Comparison of ENCODE assay signal across 24 mouse cellular contexts in genomic region chr3:57580426-57581195, GRCm38 (mm10). TPM values are rescaled to one million over a fixed set of nuclear protein-coding genes. Genes with fewer than 3 reads are reported as not detected.
A peak's percentile ranks its signal among the peaks of the same experiment; 100 is the strongest.
DNase-seq lines count a peak whose midpoint lies in the region; ATAC-seq and TF ChIP-seq lines count a peak whose summit lies in the region.
"Had no signal": no experiment of that assay in that cellular context is flagged by ENCODE, and none has a peak within 500 bp of the region (broad histone marks: within the 10 kb centered on the region; RNA-seq: fewer than 3 reads in every experiment).

No protein-coding gene starts in this region.

- H3K9ac ChIP-seq in liver, embryonic 12.5 days, result no peak overlapping the region
- H3K9ac ChIP-seq: embryonic facial prominence, embryonic 13.5 days; embryonic facial prominence, embryonic 15.5 days; forebrain, embryonic 12.5 days had no signal

- TF ChIP-seq POLR2A in kidney, adult 2 months (IDR thresholded peaks at IDR 0.05; ENCODE audit: low read depth, low read length), result no peak

- no peaks in the 10 kb centered on the region for H3K9me3 ChIP-seq in liver, embryonic 12.5 days (replicated peaks)
- H3K9me3 ChIP-seq: embryonic facial prominence, embryonic 13.5 days; embryonic facial prominence, embryonic 15.5 days; forebrain, embryonic 10.5 days; forebrain, embryonic 12.5 days had no signal

- H3K27me3 ChIP-seq in kidney, adult 2 months (replicated peaks; ENCODE audit: control insufficient read depth, insufficient read depth, low read length), result no peaks in the 10 kb centered on the region
- peaks cover 22% of the 10 kb centered on the region for H3K27me3 ChIP-seq in liver, embryonic 12.5 days (replicated peaks)
- H3K27me3 ChIP-seq: embryonic facial prominence, embryonic 13.5 days; embryonic facial prominence, embryonic 15.5 days; forebrain, embryonic 12.5 days had no signal

- 95% methylated on average over 10 of the region's 10 CpGs for WGBS in kidney, adult 2 months
- WGBS in liver, embryonic 12.5 days (ENCODE audit: insufficient replicate concordance), result 64% methylated on average over 10 of the region's 10 CpGs

- no peak for TF ChIP-seq CTCF in kidney, adult 2 months (conservative IDR thresholded peaks at IDR 0.05; ENCODE audit: insufficient read depth, insufficient read length, low read depth, low read length)

- no peak overlapping the region for H3K4me3 ChIP-seq in kidney, adult 2 months (ENCODE audit: insufficient read depth, low read depth, low read length)
- H3K4me3 ChIP-seq in liver, embryonic 12.5 days, result no peak overlapping the region
- H3K4me3 ChIP-seq: embryonic facial prominence, embryonic 13.5 days; embryonic facial prominence, embryonic 15.5 days; erythroblast, embryonic 14.5 days; forebrain, embryonic 10.5 days; forebrain, embryonic 12.5 days had no signal

- no peak for ATAC-seq in liver, embryonic 12.5 days
- ATAC-seq: forebrain, embryonic 14.5 days; forebrain, embryonic 16.5 days had no signal

- no peaks in the 10 kb centered on the region for H3K36me3 ChIP-seq in kidney, adult 2 months (ENCODE audit: control insufficient read depth, insufficient read depth, low read length)
- no peaks in the 10 kb centered on the region for H3K36me3 ChIP-seq in liver, embryonic 12.5 days
- H3K36me3 ChIP-seq: embryonic facial prominence, embryonic 13.5 days; embryonic facial prominence, embryonic 15.5 days; forebrain, embryonic 10.5 days; forebrain, embryonic 12.5 days had no signal

- no peak overlapping the region for H3K4me2 ChIP-seq in liver, embryonic 12.5 days
- H3K4me2 ChIP-seq: embryonic facial prominence, embryonic 13.5 days; embryonic facial prominence, embryonic 15.5 days; forebrain, embryonic 12.5 days had no signal

- H3K27ac ChIP-seq in kidney, adult 2 months (ENCODE audit: insufficient read depth, low read depth, low read length), result no peak overlapping the region
- H3K27ac ChIP-seq in liver, embryonic 12.5 days, result no peak overlapping the region
- H3K27ac ChIP-seq: embryonic facial prominence, embryonic 13.5 days; embryonic facial prominence, embryonic 15.5 days; forebrain, embryonic 10.5 days; forebrain, embryonic 12.5 days had no signal

- peak; percentile 49 for DNase-seq in kidney, adult 2 months
- DNase-seq in kidney, postnatal 14 days, result no peak
- DNase-seq in 3134 (ENCODE audit: extremely low read depth, insufficient read length, low spot score) (peak; percentile 60), 3T3-L1 (ENCODE audit: low read depth, low spot score) (peak; percentile 33), ZHBTc4 (ENCODE audit: low read depth, low spot score) (peak; percentile 56)
- no peak for DNase-seq in adrenal gland, postnatal 25 days
- no peak for DNase-seq in adrenal gland, postnatal 10 days
- DNase-seq: adrenal gland, adult 2 months; adrenal gland, postnatal 14 days; cerebellum, adult 11-12 months; cerebellum, adult 2 months; cerebellum, adult 9-10 months; cerebellum, postnatal 10 days; cerebellum, postnatal 25 days; embryo, embryonic 11 days had no signal

- peaks cover 3% of the 10 kb centered on the region; the same call in 1 of the 2 replicates for H3K4me1 ChIP-seq in kidney, adult 2 months (ENCODE audit: control insufficient read depth, insufficient read depth, low read length)
- H3K4me1 ChIP-seq in liver, embryonic 12.5 days, result no peaks in the 10 kb centered on the region

RNA-seq across cellular contexts. Expression of gene Wwtr1, which starts 4.9 kb away (rescaled TPM):
- polyA plus RNA-seq in kidney, adult 2 months (2012; rRNA removed), result 29.6 and 31.2 TPM in 2 replicates
- total RNA-seq in adrenal gland, postnatal 25 days (2021), result 35.8 and 37.6 TPM in 2 replicates
- polyA plus RNA-seq in liver, embryonic 12.5 days (2016; fragmentation: Nextera tagmentation; extraction: Ambion mirVana), result 2.0 TPM in 2 replicates
- 10 to 100 TPM; 47.2 to 50.9 TPM for total RNA-seq in adrenal gland, postnatal 10 days (2021)
- total RNA-seq: MEL had no signal
- polyA plus RNA-seq: erythroblast, embryonic 14.5 days had no signal

Comparison
In these comparisons a context has a peak if more than half of its experiments do, and no peak if none do; other contexts are left out.
1. DNase-seq: peak in kidney, adult 2 months (single experiment), 3134 (single experiment), 3T3-L1 (single experiment) and ZHBTc4 (single experiment); none in kidney, postnatal 14 days (single experiment), adrenal gland, postnatal 25 days (single experiment) and adrenal gland, postnatal 10 days (single experiment).